17 mouse cellular contexts compared by ENCODE assay signal in the genomic region with DNA sequence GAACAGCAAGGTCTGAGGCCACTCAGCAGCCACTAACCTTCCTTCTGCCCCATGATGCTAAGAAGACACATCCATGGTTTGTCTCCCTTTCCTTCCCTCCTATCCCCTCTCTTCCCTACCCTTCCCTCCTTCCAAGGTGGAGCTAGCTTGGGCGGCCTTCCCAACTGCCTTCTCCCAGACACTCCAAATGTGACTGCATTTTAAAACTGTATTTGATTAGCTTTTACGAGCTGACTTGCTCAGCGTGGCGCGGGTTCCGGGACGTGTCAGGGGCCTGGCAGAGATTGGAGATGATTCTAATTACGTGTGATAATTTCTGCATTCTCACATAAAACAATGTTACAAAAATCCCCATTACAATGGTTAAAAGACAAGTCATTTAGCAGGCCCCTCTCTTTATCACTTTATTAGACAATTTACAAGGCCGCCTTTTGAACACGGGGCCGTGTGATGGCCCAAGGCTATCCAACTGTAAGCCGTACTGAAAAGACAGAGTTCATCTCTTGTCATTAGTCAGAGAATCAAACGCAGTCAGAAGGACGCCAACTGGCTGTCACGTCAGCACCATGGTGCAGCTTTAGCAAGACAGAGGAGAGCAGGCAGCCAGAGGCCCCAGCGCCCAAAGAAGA.
"Had no signal": no experiment of that assay in that cellular context is flagged by ENCODE, and none has a peak within 500 bp of the region (broad histone marks: within the 10 kb centered on the region; RNA-seq: fewer than 3 reads in every experiment).

No protein-coding gene starts in this region.

- H3K27me3 ChIP-seq: midbrain, embryonic 13.5 days; stomach, embryonic 15.5 days had no signal

- H3K9me3 ChIP-seq: limb, embryonic 12.5 days; limb, embryonic 15.5 days; midbrain, embryonic 13.5 days; stomach, embryonic 15.5 days had no signal

- H3K9ac ChIP-seq: limb, embryonic 12.5 days; limb, embryonic 15.5 days; liver, embryonic 14.5 days; liver, postnatal 0 days; lung, embryonic 14.5 days; midbrain, embryonic 13.5 days; stomach, embryonic 15.5 days had no signal

- H3K27ac ChIP-seq: limb, embryonic 12.5 days; limb, embryonic 15.5 days; liver, embryonic 14.5 days; macrophage; midbrain, embryonic 13.5 days; stomach, embryonic 15.5 days had no signal

- H3K4me3 ChIP-seq: limb, embryonic 12.5 days; limb, embryonic 15.5 days; midbrain, embryonic 13.5 days; stomach, embryonic 15.5 days had no signal

- ATAC-seq: liver, postnatal 0 days; lung, postnatal 0 days; midbrain, embryonic 13.5 days had no signal

- DNase-seq: kidney, adult 9 months; kidney, postnatal 14 days; kidney, postnatal 4 days; left cerebral cortex, postnatal 4 days; liver, postnatal 0 days; lung, embryonic 14.5 days; right cerebral cortex, postnatal 14 days; spleen, adult 18-20 months; thymus, postnatal 25 days had no signal

- H3K36me3 ChIP-seq: limb, embryonic 12.5 days; limb, embryonic 15.5 days; midbrain, embryonic 13.5 days; stomach, embryonic 15.5 days had no signal

- H3K4me1 ChIP-seq: limb, embryonic 15.5 days; midbrain, embryonic 13.5 days; stomach, embryonic 15.5 days had no signal

- H3K4me2 ChIP-seq: limb, embryonic 12.5 days; limb, embryonic 15.5 days; liver, embryonic 11.5 days; lung, embryonic 14.5 days; midbrain, embryonic 13.5 days; stomach, embryonic 15.5 days had no signal
